Mouse (Mus musculus) bone marrow, adult 2 months (tissue): Measurements from ENCODE around the gene Man1a2.

Experiments
- CTCF ChIP-seq: fragments of 200-500 bp; IDR thresholded peaks from 2 replicates; pipeline ENCODE4 v1.5.1; 2011; ENCODE audit warnings: low read length, control low read depth; ENCODE audit not compliant: control insufficient read depth, insufficient read depth
- POLR2A ChIP-seq: fragments of 200-500 bp; IDR thresholded peaks from 2 replicates; pipeline ENCODE4 v1.6.1; 2011; ENCODE audit warnings: low read depth, mild to moderate bottlenecking, control low read depth, low read length, borderline replicate concordance; ENCODE audit not compliant: control insufficient read depth

GRCm38 (mm10) chr3:100703847-100704644, 18.7 kb upstream of the Man1a2 start:
- TF ChIP-seq CTCF (no peak), POLR2A (no peak)
